Mouse (Mus musculus): ENCODE measurements around the gene Zbtb48. TPM values are rescaled to one million over a fixed set of nuclear protein-coding genes. Genes with fewer than 3 reads are reported as not detected.

The Zbtb48 gene
- polyA plus RNA-seq, 1 experiment, result 0.86 TPM

- H3K4me1 ChIP-seq (ENCODE audit: control insufficient read depth), result peaks cover 9% of the 10 kb centered on the region
- no peaks in the 10 kb centered on the region for H3K27me3 ChIP-seq (ENCODE audit: control insufficient read depth)
- no peaks in the 10 kb centered on the region for H3K9me3 ChIP-seq (ENCODE audit: control insufficient read depth, low read length)
- H3K36me3 ChIP-seq (ENCODE audit: control insufficient read depth), result peaks cover 96% of the 10 kb centered on the region
- TF ChIP-seq GATA1 (IDR thresholded peaks at IDR 0.05; ENCODE audit: low read length) (no peak), TAL1 (IDR thresholded peaks at IDR 0.05; ENCODE audit: low read length) (no peak)
- H3K4me3 ChIP-seq (replicated peaks), result no peak overlapping the region
Measured at GRCm38 (mm10) chr4:152019073-152019472, 8.4 kb downstream of the Zbtb48 start.

DNA sequence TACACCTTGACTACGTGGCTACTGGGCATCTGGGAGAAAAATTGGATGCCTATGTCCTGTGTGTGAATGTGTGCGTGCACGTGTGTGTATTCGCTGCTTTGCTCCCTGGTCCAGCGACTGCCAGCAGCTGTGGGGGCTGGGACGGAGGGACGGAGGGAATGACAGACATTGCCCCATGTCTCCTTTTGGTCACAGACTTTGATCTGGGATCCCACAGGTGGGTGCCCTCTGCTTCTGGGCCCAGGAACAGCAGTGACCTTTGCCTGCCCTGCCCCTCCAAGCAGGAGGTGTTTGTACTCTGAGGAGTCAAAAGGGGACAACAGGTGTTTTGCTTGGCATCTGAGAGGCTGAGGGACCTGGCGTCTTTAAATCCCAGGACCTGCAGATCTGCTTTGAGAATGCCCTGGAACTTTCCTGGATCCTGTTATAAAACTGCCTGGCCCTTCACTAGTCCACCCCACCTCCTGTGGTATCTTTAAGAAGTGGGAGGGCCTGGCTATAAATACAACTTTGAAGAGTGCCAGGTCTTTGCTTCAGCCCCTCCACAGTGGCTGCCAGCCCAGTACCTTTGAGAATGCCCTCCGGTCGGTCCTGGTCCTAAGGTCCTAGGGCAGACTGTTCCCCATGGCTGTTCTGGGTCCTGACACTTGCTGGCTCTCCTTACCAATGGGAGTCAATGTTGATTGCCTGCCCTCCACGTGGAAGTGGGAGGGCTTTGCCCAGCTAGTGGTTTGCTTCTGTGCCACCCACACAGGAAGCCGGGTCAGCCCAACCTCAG, 14.2 kb downstream of the Zbtb48 start:
- H3K4me1 ChIP-seq (ENCODE audit: control insufficient read depth), result peaks cover 57% of the 10 kb centered on the region
- no peak overlapping the region for H3K4me3 ChIP-seq (replicated peaks)
- H3K36me3 ChIP-seq (ENCODE audit: control insufficient read depth), result peaks cover 68% of the 10 kb centered on the region
- no peak for TF ChIP-seq TAL1 (IDR thresholded peaks at IDR 0.05; ENCODE audit: low read length)
- TF ChIP-seq GATA1 (IDR thresholded peaks at IDR 0.05; ENCODE audit: low read length), result no peak
- no peaks in the 10 kb centered on the region for H3K9me3 ChIP-seq (ENCODE audit: control insufficient read depth, low read length)
- H3K27me3 ChIP-seq (ENCODE audit: control insufficient read depth), result peaks cover 14% of the 10 kb centered on the region

DNA sequence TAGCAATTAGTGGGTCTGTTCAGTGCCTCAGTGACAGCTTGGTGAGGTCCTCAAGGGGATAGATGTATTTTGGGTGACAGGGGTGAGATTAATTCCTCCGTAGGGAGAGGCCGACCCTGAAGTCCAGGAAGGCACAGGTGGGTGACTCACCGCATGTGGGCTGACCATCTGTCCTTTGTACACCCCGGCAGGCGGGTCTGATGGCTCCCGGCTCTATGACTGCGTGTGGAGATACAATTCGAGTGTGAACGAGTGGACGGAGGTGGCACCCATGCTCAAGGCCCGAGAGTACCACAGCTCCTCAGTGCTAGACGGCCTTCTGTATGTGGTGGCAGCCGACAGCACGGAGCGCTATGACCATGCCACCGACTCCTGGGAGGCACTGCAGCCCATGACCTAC, 15.4 kb downstream of the Zbtb48 start:
- Histone ChIP-seq H3K9me3 (ENCODE audit: control insufficient read depth, low read length) (no peaks in the 10 kb centered on the region), H3K4me1 (ENCODE audit: control insufficient read depth) (peaks cover 64% of the 10 kb centered on the region), H3K4me3 (replicated peaks) (no peak overlapping the region), H3K36me3 (ENCODE audit: control insufficient read depth) (peaks cover 58% of the 10 kb centered on the region), H3K27me3 (ENCODE audit: control insufficient read depth) (peaks cover 25% of the 10 kb centered on the region)
- TF ChIP-seq GATA1 (IDR thresholded peaks at IDR 0.05; ENCODE audit: low read length), result no peak
- no peak for TF ChIP-seq TAL1 (IDR thresholded peaks at IDR 0.05; ENCODE audit: low read length)

GRCm38 (mm10) chr4:152011171-152011760, 16.2 kb downstream of the Zbtb48 start:
- Histone ChIP-seq H3K36me3 (ENCODE audit: control insufficient read depth) (peaks cover 50% of the 10 kb centered on the region), H3K27me3 (ENCODE audit: control insufficient read depth) (peaks cover 34% of the 10 kb centered on the region), H3K4me1 (ENCODE audit: control insufficient read depth) (peaks cover 64% of the 10 kb centered on the region), H3K9me3 (ENCODE audit: control insufficient read depth, low read length) (no peaks in the 10 kb centered on the region), H3K4me3 (replicated peaks) (peak overlapping the region; percentile 84)
- no peak for TF ChIP-seq GATA1 (IDR thresholded peaks at IDR 0.05; ENCODE audit: low read length)
- TF ChIP-seq TAL1 (IDR thresholded peaks at IDR 0.05; ENCODE audit: low read length), result no peak

DNA sequence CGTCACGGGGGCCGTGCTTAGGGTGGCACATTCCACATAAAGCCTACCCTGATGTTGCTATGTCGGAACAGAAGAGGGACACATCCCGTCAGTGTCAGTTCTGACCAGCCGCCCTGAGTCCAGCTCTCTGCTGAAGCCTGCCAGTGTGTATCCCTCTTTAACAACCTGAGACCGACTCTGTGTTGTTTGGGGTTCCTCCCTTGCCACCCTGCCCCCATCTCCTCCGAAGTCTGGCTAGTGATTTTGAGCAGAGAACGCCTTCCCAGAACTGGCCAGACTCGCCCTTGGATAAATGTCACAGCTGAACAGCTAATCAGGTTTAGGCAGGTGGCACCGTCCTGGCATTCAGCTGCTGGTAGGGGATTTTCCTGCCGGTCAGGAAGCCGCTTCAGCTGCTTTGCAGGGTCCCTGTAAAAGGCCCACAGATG, 16.8 kb downstream of the Zbtb48 start:
- H3K9me3 ChIP-seq (ENCODE audit: control insufficient read depth, low read length), result no peaks in the 10 kb centered on the region

GRCm38 (mm10) chr4:152010091-152010706, 17.3 kb downstream of the Zbtb48 start:
- Histone ChIP-seq H3K27me3 (ENCODE audit: control insufficient read depth) (peaks cover 34% of the 10 kb centered on the region), H3K9me3 (ENCODE audit: control insufficient read depth, low read length) (no peaks in the 10 kb centered on the region), H3K4me3 (replicated peaks) (peak overlapping the region; percentile 84), H3K4me1 (ENCODE audit: control insufficient read depth) (peaks cover 66% of the 10 kb centered on the region), H3K36me3 (ENCODE audit: control insufficient read depth) (peaks cover 39% of the 10 kb centered on the region)
- TF ChIP-seq TAL1 (IDR thresholded peaks at IDR 0.05; ENCODE audit: low read length) (no peak), GATA1 (IDR thresholded peaks at IDR 0.05; ENCODE audit: low read length) (no peak)

More for the DNA sequence above, 16.8 kb downstream of the Zbtb48 start:
- peaks cover 44% of the 10 kb centered on the region for H3K36me3 ChIP-seq (ENCODE audit: control insufficient read depth)
- H3K4me1 ChIP-seq (ENCODE audit: control insufficient read depth), result peaks cover 64% of the 10 kb centered on the region
- peak overlapping the region; percentile 84 for H3K4me3 ChIP-seq (replicated peaks)
- H3K27me3 ChIP-seq (ENCODE audit: control insufficient read depth), result peaks cover 34% of the 10 kb centered on the region
- TF ChIP-seq TAL1 (IDR thresholded peaks at IDR 0.05; ENCODE audit: low read length) (0 out of 3 replicates have a peak, but pooled peaks have one; percentile 19), GATA1 (IDR thresholded peaks at IDR 0.05; ENCODE audit: low read length) (no peak)

- peaks cover 2% of the 10 kb centered on the region; the same call in 1 of the 2 replicates for H3K9me3 ChIP-seq (ENCODE audit: control insufficient read depth, low read length)
- TF ChIP-seq GATA1 (IDR thresholded peaks at IDR 0.05; ENCODE audit: low read length) (no peak), TAL1 (IDR thresholded peaks at IDR 0.05; ENCODE audit: low read length) (no peak)
- peaks cover 34% of the 10 kb centered on the region for H3K27me3 ChIP-seq (ENCODE audit: control insufficient read depth)
- H3K4me1 ChIP-seq (ENCODE audit: control insufficient read depth), result peaks cover 66% of the 10 kb centered on the region
- H3K36me3 ChIP-seq (ENCODE audit: control insufficient read depth), result peaks cover 31% of the 10 kb centered on the region
- H3K4me3 ChIP-seq (replicated peaks), result peak overlapping the region; percentile 84
Measured at GRCm38 (mm10) chr4:152009076-152010051, 18.1 kb downstream of the Zbtb48 start.

- Histone ChIP-seq H3K36me3 (ENCODE audit: control insufficient read depth) (peaks cover 24% of the 10 kb centered on the region), H3K4me1 (ENCODE audit: control insufficient read depth) (peaks cover 62% of the 10 kb centered on the region), H3K9me3 (ENCODE audit: control insufficient read depth, low read length) (peaks cover 2% of the 10 kb centered on the region; the same call in 1 of the 2 replicates), H3K4me3 (replicated peaks) (peak within 1 kb of the TSS; percentile 84), H3K27me3 (ENCODE audit: control insufficient read depth) (peaks cover 34% of the 10 kb centered on the region)
- no peak for TF ChIP-seq TAL1 (IDR thresholded peaks at IDR 0.05; ENCODE audit: low read length)
- no peak for TF ChIP-seq GATA1 (IDR thresholded peaks at IDR 0.05; ENCODE audit: low read length)
Measured at GRCm38 (mm10) chr4:152008622-152009075, 18.8 kb downstream of the Zbtb48 start, which contains the start of gene Klhl21. Gene Klhl21 (plus strand): TSS chr4:152008803.
